Mouse (Mus musculus): ENCODE measurements around the gene Tmsb4x.
A peak's percentile ranks its signal among the peaks of the same experiment; 100 is the strongest.

Tmsb4x gene

GRCm38 (mm10) chrX:167179961-167180642, 29.0 kb downstream of the Tmsb4x start:
- DNase-seq = peak; percentile 8

GRCm38 (mm10) chrX:167179549-167179948, 29.6 kb downstream of the Tmsb4x start:
- no peak for DNase-seq

GRCm38 (mm10) chrX:167175319-167175718, 33.8 kb downstream of the Tmsb4x start:
- no peak for DNase-seq

GRCm38 (mm10) chrX:167174311-167174710, 34.8 kb downstream of the Tmsb4x start:
- DNase-seq = no peak

- no peak for DNase-seq
Measured at GRCm38 (mm10) chrX:167172256-167172655, 36.9 kb downstream of the Tmsb4x start.

GRCm38 (mm10) chrX:167171281-167171680, 37.8 kb downstream of the Tmsb4x start:
- DNase-seq = no peak

GRCm38 (mm10) chrX:167167282-167167681, 41.8 kb downstream of the Tmsb4x start:
- DNase-seq = peak; percentile 49

- DNase-seq = no peak
Measured at GRCm38 (mm10) chrX:167166051-167166450, 43.1 kb downstream of the Tmsb4x start.

GRCm38 (mm10) chrX:167157691-167158090, 51.4 kb downstream of the Tmsb4x start:
- peak; percentile 31 for DNase-seq

Measured in kidney, adult 9 months (tissue).